Comparison of ENCODE assay signal across 10 mouse cellular contexts in the genomic region with DNA sequence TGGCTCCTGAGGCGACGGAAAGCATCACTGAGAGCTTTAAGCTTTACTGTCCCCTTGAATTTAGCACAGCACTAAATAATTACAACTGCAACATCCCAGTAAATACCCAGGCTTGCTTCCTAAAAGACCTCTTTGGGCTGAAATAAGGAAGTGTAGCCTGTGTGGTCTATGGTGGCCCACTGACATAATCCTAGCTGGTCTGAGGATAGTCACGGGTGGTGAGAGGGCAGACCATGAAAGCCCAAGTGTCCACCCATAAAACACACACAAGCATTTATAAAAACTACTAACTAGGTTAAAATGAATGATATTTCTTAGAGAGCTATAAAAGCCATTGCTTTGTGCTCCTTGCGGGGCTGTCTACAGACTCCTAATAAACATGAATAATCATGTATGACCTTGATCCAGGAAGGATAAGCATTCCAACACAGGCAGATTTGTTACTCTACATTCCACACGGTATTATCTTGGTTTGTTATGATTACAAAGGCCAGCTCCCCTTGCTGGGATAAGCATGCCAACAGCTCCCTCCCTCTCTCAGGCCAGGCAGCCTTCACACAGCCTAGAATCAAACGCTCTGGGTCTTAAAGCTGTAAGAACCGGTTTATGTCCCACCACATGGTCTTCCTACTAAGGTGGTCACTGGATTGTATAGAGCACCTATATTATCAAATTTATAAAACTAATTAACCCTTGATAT. TPM values are rescaled to one million over a fixed set of nuclear protein-coding genes. Genes with fewer than 3 reads are reported as not detected.
A peak's percentile ranks its signal among the peaks of the same experiment; 100 is the strongest.
DNase-seq lines count a peak whose midpoint lies in the region; ATAC-seq and TF ChIP-seq lines count a peak whose summit lies in the region.
"Had no signal": no experiment of that assay in that cellular context is flagged by ENCODE, and none has a peak within 500 bp of the region (broad histone marks: within the 10 kb centered on the region; RNA-seq: fewer than 3 reads in every experiment).

No protein-coding gene starts in this region.

- H3K4me3 ChIP-seq in forebrain, embryonic 11.5 days (ENCODE audit: low read depth, low read length), result no peak overlapping the region
- no peak overlapping the region for H3K4me3 ChIP-seq in forebrain, embryonic 15.5 days
- no peak overlapping the region for H3K4me3 ChIP-seq in lung, embryonic 14.5 days (ENCODE audit: low read depth, low read length)

- DNase-seq in forebrain, embryonic 11.5 days (ENCODE audit: low spot score), result no peak
- DNase-seq in 3T3-L1 (ENCODE audit: low read depth, low spot score), result peak; percentile 58
- DNase-seq in lung, embryonic 14.5 days, result peak; percentile 72
- DNase-seq in thymus, postnatal 0 days (ENCODE audit: low spot score), result no peak
- DNase-seq in cerebellum, adult 8-10 months, result no peak

- 48% methylated on average over 7 of the region's 7 CpGs for WGBS in forebrain, embryonic 11.5 days
- WGBS in forebrain, embryonic 15.5 days, result 46% methylated on average over 7 of the region's 7 CpGs
- 31% methylated on average over 7 of the region's 7 CpGs for WGBS in lung, embryonic 14.5 days

- no peak overlapping the region for H3K27ac ChIP-seq in forebrain, embryonic 11.5 days (ENCODE audit: low read depth, low read length)
- H3K27ac ChIP-seq in forebrain, embryonic 15.5 days (replicated peaks), result no peak overlapping the region
- peak overlapping the region; percentile 48; the same call in 1 of the 2 replicates for H3K27ac ChIP-seq in lung, embryonic 14.5 days (ENCODE audit: low read depth)
- H3K27ac ChIP-seq: liver, embryonic 14.5 days had no signal

- no peak overlapping the region for H3K9ac ChIP-seq in forebrain, embryonic 11.5 days (ENCODE audit: low read length)
- H3K9ac ChIP-seq in forebrain, embryonic 15.5 days (replicated peaks), result no peak overlapping the region
- no peak overlapping the region for H3K9ac ChIP-seq in lung, embryonic 14.5 days
- H3K9ac ChIP-seq: liver, embryonic 14.5 days had no signal

- H3K27me3 ChIP-seq in forebrain, embryonic 11.5 days (ENCODE audit: control insufficient read depth, insufficient read depth, low read length), result no peaks in the 10 kb centered on the region
- no peaks in the 10 kb centered on the region for H3K27me3 ChIP-seq in forebrain, embryonic 15.5 days
- no peaks in the 10 kb centered on the region for H3K27me3 ChIP-seq in lung, embryonic 14.5 days (ENCODE audit: insufficient read depth, low read length)
- H3K27me3 ChIP-seq: CH12.LX had no signal

- peak; percentile 60 for ATAC-seq in forebrain, embryonic 11.5 days (replicated peaks; ENCODE audit: low FRiP score)
- no peak for ATAC-seq in forebrain, embryonic 15.5 days (replicated peaks)
- peak; percentile 91 for ATAC-seq in granulocyte monocyte progenitor cell, adult 5-6 weeks (replicated peaks; ENCODE audit: poor library complexity, severe bottlenecking)
- ATAC-seq in lung, embryonic 14.5 days (ENCODE audit: insufficient read depth), result peak; percentile 70
- no peak for ATAC-seq in monocyte, adult 5-6 weeks (replicated peaks; ENCODE audit: insufficient number of reproducible peaks, low FRiP score, low TSS enrichment, poor library complexity, severe bottlenecking)

- H3K4me1 ChIP-seq in forebrain, embryonic 11.5 days (replicated peaks; ENCODE audit: control insufficient read depth, insufficient read depth, low read length), result peaks cover 3% of the 10 kb centered on the region
- peaks cover 17% of the 10 kb centered on the region for H3K4me1 ChIP-seq in forebrain, embryonic 15.5 days
- peaks cover 29% of the 10 kb centered on the region for H3K4me1 ChIP-seq in lung, embryonic 14.5 days (ENCODE audit: insufficient read depth)

- no peak overlapping the region for H3K4me2 ChIP-seq in forebrain, embryonic 11.5 days (ENCODE audit: low read depth, low read length, severe bottlenecking)
- H3K4me2 ChIP-seq in forebrain, embryonic 15.5 days (replicated peaks), result no peak overlapping the region
- H3K4me2 ChIP-seq in lung, embryonic 14.5 days, result no peak overlapping the region

- peak; percentile 34 for TF ChIP-seq CTCF in lung, embryonic 14.5 days (IDR thresholded peaks at IDR 0.05; ENCODE audit: low read depth)

- H3K9me3 ChIP-seq in forebrain, embryonic 11.5 days (ENCODE audit: control insufficient read depth, low read length), result no peaks in the 10 kb centered on the region
- no peaks in the 10 kb centered on the region for H3K9me3 ChIP-seq in forebrain, embryonic 15.5 days
- H3K9me3 ChIP-seq in lung, embryonic 14.5 days (ENCODE audit: low read depth, low read length), result no peaks in the 10 kb centered on the region

- no peaks in the 10 kb centered on the region for H3K36me3 ChIP-seq in forebrain, embryonic 11.5 days (ENCODE audit: control insufficient read depth, insufficient read depth, low read length)
- no peaks in the 10 kb centered on the region for H3K36me3 ChIP-seq in forebrain, embryonic 15.5 days
- no peaks in the 10 kb centered on the region for H3K36me3 ChIP-seq in lung, embryonic 14.5 days (ENCODE audit: insufficient read depth)

RNA-seq across cellular contexts. Expression of a gene that starts 40.4 kb away (rescaled TPM):
- polyA plus RNA-seq in forebrain, embryonic 11.5 days (2014; fragmentation: Nextera tagmentation; extraction: Ambion mirVana), result 14.8 and 17.8 TPM in 2 replicates
- polyA plus RNA-seq in forebrain, embryonic 15.5 days (2015; fragmentation: Nextera tagmentation; extraction: Ambion mirVana), result 14.5 and 15.7 TPM in 2 replicates
- total RNA-seq in granulocyte monocyte progenitor cell, adult 5-6 weeks (2014; fragmentation: Nextera tagmentation), result 14.6 and 21.0 TPM in 2 replicates
- 13.2 and 18.1 TPM in 2 replicates for total RNA-seq in granulocyte monocyte progenitor cell, adult 5-6 weeks (2017)
- polyA plus RNA-seq in lung, embryonic 14.5 days (2014; fragmentation: Nextera tagmentation; extraction: Ambion mirVana), result 49.7 and 50.2 TPM in 2 replicates
- total RNA-seq in monocyte, adult 5-6 weeks (2017), result 109 to 158 TPM (median 146 TPM) in 3 replicates
- polyA plus RNA-seq in thymus, postnatal 0 days (2015; fragmentation: Nextera tagmentation; extraction: Ambion mirVana), result 3.8 and 5.3 TPM in 2 replicates

Comparison
In these comparisons a context has a peak if more than half of its experiments do, and no peak if none do; other contexts are left out.
1. ATAC-seq: peak in forebrain, embryonic 11.5 days (single experiment), granulocyte monocyte progenitor cell, adult 5-6 weeks (single experiment) and lung, embryonic 14.5 days (single experiment); none in forebrain, embryonic 15.5 days (single experiment) and monocyte, adult 5-6 weeks (single experiment).
2. DNase-seq: peak in 3T3-L1 (single experiment) and lung, embryonic 14.5 days (single experiment); none in forebrain, embryonic 11.5 days (single experiment), thymus, postnatal 0 days (single experiment) and cerebellum, adult 8-10 months (single experiment).